Mouse (Mus musculus): Measurements from ENCODE around the gene Ctnnd2. TPM values are rescaled to one million over a fixed set of nuclear protein-coding genes. Genes with fewer than 3 reads are reported as not detected.

Ctnnd2 gene
- polyA plus RNA-seq, 1 experiment from 2014 or later: 61.2 TPM

DNA sequence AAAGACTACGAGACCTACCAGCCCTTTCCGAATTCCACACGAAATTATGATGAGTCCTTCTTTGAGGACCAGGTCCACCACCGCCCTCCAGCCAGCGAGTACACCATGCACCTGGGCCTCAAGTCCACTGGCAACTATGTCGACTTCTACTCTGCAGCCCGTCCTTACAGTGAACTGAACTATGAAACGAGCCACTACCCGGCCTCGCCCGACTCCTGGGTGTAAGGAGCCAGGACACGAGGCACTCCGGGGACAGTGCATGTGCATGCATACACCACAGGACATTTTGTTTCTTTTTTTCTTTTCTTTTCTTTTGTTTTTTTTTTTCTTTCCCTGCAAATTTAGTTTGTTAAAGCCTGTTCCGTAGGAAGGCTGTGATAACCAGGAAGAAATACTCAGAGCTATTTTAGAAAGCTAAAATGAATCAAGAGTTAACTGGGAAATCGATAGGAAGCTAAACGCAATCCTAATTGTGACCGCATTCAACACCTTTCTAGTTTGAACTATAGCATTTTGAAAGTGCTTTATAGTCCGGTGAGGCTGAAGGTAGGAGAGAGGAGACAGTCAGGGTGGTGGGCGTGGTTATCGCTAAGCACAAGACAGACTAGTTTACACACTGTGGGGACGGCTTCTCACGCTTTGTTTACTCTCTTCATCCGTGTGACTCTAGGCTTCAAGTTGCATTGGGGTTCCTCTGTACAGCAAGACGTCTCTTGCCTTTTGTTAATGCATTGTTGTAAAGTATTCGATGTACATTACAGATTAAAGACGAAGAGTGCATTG, 855.2 kb downstream of the Ctnnd2 start:
- WGBS: 92% methylated on average over 26 of the region's 26 CpGs
- no peak overlapping the region for H3K27ac ChIP-seq (replicated peaks; ENCODE audit: low read depth, low read length)
- H3K4me3 ChIP-seq (replicated peaks; ENCODE audit: low read depth, low read length): no peak overlapping the region
- peaks cover 11% of the 10 kb centered on the region for H3K36me3 ChIP-seq (ENCODE audit: control insufficient read depth, insufficient read depth, low read length)
- no peaks in the 10 kb centered on the region for H3K4me1 ChIP-seq (ENCODE audit: control insufficient read depth, insufficient read depth, low read length)
- H3K9me3 ChIP-seq (ENCODE audit: control insufficient read depth, low read length): no peaks in the 10 kb centered on the region
- ATAC-seq (ENCODE audit: low FRiP score, low TSS enrichment) (no peak), DNase-seq (no peak)
- no peaks in the 10 kb centered on the region for H3K27me3 ChIP-seq (ENCODE audit: control insufficient read depth, insufficient read depth, low read length)
- H3K4me2 ChIP-seq (ENCODE audit: low read length): no peak overlapping the region
- no peak overlapping the region for H3K9ac ChIP-seq (replicated peaks; ENCODE audit: low read length)

DNA sequence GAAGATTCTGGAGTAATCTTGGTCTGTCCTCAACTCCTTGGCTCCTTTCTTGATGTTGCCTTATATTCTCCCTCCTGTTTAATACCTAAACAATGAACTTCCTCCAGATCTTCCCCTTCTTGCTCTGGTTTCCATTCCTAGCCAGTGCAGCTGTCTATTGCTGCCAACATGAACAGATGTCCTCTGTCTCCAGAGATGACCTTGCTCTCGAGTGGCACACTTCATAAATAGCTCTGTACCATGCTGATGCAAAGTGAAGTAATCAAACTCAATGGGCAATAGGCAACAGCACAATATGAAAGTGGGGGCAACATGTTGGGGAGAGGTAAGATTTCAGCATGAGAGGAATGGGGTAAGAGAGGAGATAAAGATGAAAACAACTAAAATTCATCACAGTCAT, 872.6 kb downstream of the Ctnnd2 start:
- Histone ChIP-seq H3K9ac (replicated peaks; ENCODE audit: low read length) (no peak overlapping the region), H3K27me3 (ENCODE audit: control insufficient read depth, insufficient read depth, low read length) (no peaks in the 10 kb centered on the region), H3K36me3 (ENCODE audit: control insufficient read depth, insufficient read depth, low read length) (no peaks in the 10 kb centered on the region), H3K4me3 (replicated peaks; ENCODE audit: low read depth, low read length) (no peak overlapping the region), H3K9me3 (ENCODE audit: control insufficient read depth, low read length) (no peaks in the 10 kb centered on the region), H3K4me2 (ENCODE audit: low read length) (no peak overlapping the region), H3K4me1 (ENCODE audit: control insufficient read depth, insufficient read depth, low read length) (no peaks in the 10 kb centered on the region), H3K27ac (replicated peaks; ENCODE audit: low read depth, low read length) (no peak overlapping the region)
- DNase-seq (no peak), ATAC-seq (ENCODE audit: low FRiP score, low TSS enrichment) (no peak)
- 69% methylated on average over 1 of the region's 1 CpGs for WGBS

DNA sequence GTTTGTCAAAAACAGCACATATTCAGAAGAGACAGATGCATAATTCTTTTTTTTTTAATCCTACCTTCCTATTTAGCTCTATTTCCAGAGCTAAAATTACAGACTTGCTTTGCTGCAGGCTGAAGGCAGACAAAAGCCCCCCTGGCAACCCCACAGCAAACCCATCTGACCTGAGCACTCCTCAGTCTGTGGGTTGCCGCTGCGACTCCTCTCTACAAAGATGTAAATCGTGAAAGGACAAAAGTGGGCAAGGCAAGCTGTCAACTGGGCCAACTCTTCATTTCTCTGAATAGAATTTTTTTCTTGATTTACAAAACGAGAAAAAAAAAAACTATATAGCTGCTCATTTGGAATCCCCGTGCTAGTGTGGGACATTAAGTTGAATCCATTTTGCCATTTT, 879.1 kb downstream of the Ctnnd2 start:
- WGBS: 59% methylated on average over 5 of the region's 5 CpGs
- Histone ChIP-seq H3K4me1 (ENCODE audit: control insufficient read depth, insufficient read depth, low read length) (no peaks in the 10 kb centered on the region; the same call in 1 of the 2 replicates), H3K27me3 (ENCODE audit: control insufficient read depth, insufficient read depth, low read length) (no peaks in the 10 kb centered on the region), H3K9ac (replicated peaks; ENCODE audit: low read length) (no peak overlapping the region), H3K4me3 (replicated peaks; ENCODE audit: low read depth, low read length) (no peak overlapping the region), H3K36me3 (ENCODE audit: control insufficient read depth, insufficient read depth, low read length) (no peaks in the 10 kb centered on the region), H3K9me3 (ENCODE audit: control insufficient read depth, low read length) (no peaks in the 10 kb centered on the region), H3K4me2 (ENCODE audit: low read length) (no peak overlapping the region), H3K27ac (replicated peaks; ENCODE audit: low read depth, low read length) (no peak overlapping the region)
- DNase-seq (no peak), ATAC-seq (ENCODE audit: low FRiP score, low TSS enrichment) (no peak)

DNA sequence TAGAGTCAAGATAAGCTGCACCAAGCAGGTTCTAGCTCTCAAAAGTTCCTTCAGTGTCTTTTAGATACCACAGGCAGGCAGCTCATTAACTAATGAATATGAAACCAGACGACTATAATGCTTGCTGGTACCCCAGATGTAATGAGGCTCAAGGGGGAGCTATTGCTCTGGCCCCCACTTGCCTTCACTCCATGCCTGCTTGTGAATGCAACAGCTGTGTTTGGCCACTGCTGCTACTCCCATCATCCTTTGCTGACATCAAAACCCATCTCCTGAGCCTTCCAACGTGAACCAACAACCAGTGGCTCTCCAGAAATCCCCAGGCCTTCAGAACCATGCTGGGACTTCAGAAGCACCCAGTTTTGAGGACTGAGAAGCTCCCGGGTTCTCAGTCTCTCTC, 883.8 kb downstream of the Ctnnd2 start:
- H3K27ac ChIP-seq (replicated peaks; ENCODE audit: low read depth, low read length): no peak overlapping the region
- no peak for DNase-seq
- H3K36me3 ChIP-seq (ENCODE audit: control insufficient read depth, insufficient read depth, low read length): no peaks in the 10 kb centered on the region
- H3K4me2 ChIP-seq (ENCODE audit: low read length): no peak overlapping the region
- H3K9me3 ChIP-seq (ENCODE audit: control insufficient read depth, low read length): no peaks in the 10 kb centered on the region
- no peaks in the 10 kb centered on the region for H3K27me3 ChIP-seq (ENCODE audit: control insufficient read depth, insufficient read depth, low read length)
- H3K4me1 ChIP-seq (ENCODE audit: control insufficient read depth, insufficient read depth, low read length): no peaks in the 10 kb centered on the region; the same call in 1 of the 2 replicates
- H3K9ac ChIP-seq (replicated peaks; ENCODE audit: low read length): no peak overlapping the region
- 55% methylated on average over 3 of the region's 3 CpGs for WGBS
- H3K4me3 ChIP-seq (replicated peaks; ENCODE audit: low read depth, low read length): no peak overlapping the region
- no peak for ATAC-seq (ENCODE audit: low FRiP score, low TSS enrichment)

DNA sequence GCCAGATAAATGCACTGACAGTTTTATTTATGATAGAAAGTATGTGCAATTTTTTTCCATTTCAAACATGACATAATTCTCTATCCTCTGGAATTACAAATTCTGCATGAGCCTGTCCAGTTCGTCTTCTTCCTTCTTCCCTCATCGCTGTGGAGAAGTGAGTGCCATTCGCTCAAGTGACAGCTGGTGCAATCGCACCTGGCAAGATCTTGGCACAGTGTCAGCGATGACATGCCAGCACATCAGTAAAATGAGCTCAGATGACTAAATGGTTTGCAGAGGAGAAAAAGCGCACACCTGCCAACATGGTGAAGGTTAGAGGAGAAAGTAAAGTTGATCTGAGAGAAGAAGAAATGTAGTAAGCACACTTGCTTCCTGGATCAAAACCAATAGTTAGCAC, 885.9 kb downstream of the Ctnnd2 start:
- H3K27ac ChIP-seq (replicated peaks; ENCODE audit: low read depth, low read length): no peak overlapping the region
- no peak overlapping the region for H3K9ac ChIP-seq (replicated peaks; ENCODE audit: low read length)
- no peaks in the 10 kb centered on the region for H3K36me3 ChIP-seq (ENCODE audit: control insufficient read depth, insufficient read depth, low read length)
- no peak overlapping the region for H3K4me3 ChIP-seq (replicated peaks; ENCODE audit: low read depth, low read length)
- H3K27me3 ChIP-seq (ENCODE audit: control insufficient read depth, insufficient read depth, low read length): no peaks in the 10 kb centered on the region
- H3K4me1 ChIP-seq (ENCODE audit: control insufficient read depth, insufficient read depth, low read length): no peaks in the 10 kb centered on the region
- ATAC-seq (ENCODE audit: low FRiP score, low TSS enrichment): no peak
- H3K9me3 ChIP-seq (ENCODE audit: control insufficient read depth, low read length): no peaks in the 10 kb centered on the region
- H3K4me2 ChIP-seq (ENCODE audit: low read length): no peak overlapping the region
- 87% methylated on average over 6 of the region's 6 CpGs for WGBS
- DNase-seq: peak; percentile 2

DNA sequence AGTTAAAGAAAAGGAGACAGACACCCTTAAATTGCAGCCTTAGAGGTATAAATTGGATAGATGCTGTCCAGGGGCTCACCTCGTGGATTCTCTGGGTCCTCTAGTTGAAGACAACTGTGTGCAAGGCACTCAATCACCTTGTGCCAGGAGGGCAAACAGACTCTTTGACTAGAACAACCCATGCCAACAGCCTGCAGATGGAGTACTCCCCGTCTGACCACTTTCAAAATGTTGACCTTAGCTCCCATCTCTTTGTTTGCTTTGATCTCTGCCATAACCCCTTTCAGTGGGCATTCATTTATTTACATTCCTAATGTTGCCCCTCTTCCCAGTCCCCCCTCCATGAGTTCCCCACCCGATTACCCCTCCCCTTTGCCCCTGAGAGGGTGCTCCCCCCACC, 891.3 kb downstream of the Ctnnd2 start:
- Histone ChIP-seq H3K4me3 (replicated peaks; ENCODE audit: low read depth, low read length) (no peak overlapping the region), H3K36me3 (ENCODE audit: control insufficient read depth, insufficient read depth, low read length) (no peaks in the 10 kb centered on the region), H3K4me2 (ENCODE audit: low read length) (no peak overlapping the region), H3K27me3 (ENCODE audit: control insufficient read depth, insufficient read depth, low read length) (no peaks in the 10 kb centered on the region), H3K4me1 (ENCODE audit: control insufficient read depth, insufficient read depth, low read length) (no peaks in the 10 kb centered on the region), H3K9me3 (ENCODE audit: control insufficient read depth, low read length) (no peaks in the 10 kb centered on the region), H3K9ac (replicated peaks; ENCODE audit: low read length) (no peak overlapping the region), H3K27ac (replicated peaks; ENCODE audit: low read depth, low read length) (no peak overlapping the region)
- DNase-seq (no peak), ATAC-seq (ENCODE audit: low FRiP score, low TSS enrichment) (no peak)
- 66% methylated on average over 3 of the region's 3 CpGs for WGBS

DNA sequence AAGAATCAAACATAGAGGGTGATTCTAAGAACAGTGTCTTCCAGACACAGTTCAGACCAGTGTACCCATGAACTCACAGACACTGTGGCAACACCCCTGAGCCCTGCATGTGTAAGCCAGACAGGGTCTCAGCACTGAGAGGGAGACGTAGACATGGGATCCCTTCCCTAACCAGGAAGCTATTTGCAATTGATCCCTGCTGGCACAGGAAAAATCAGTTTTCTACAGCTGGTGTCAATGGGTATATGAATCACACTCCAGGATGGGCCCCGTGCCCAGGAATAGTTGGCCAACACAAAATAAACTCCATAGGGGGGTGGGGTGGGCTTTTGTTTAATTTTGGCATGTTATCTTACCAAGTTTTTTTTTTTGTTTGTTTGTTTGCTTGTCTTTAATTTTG, 895.7 kb downstream of the Ctnnd2 start:
- Histone ChIP-seq H3K9me3 (ENCODE audit: control insufficient read depth, low read length) (no peaks in the 10 kb centered on the region), H3K27ac (replicated peaks; ENCODE audit: low read depth, low read length) (no peak overlapping the region), H3K36me3 (ENCODE audit: control insufficient read depth, insufficient read depth, low read length) (no peaks in the 10 kb centered on the region), H3K9ac (replicated peaks; ENCODE audit: low read length) (no peak overlapping the region), H3K27me3 (ENCODE audit: control insufficient read depth, insufficient read depth, low read length) (no peaks in the 10 kb centered on the region), H3K4me3 (replicated peaks; ENCODE audit: low read depth, low read length) (no peak overlapping the region), H3K4me2 (ENCODE audit: low read length) (no peak overlapping the region), H3K4me1 (ENCODE audit: control insufficient read depth, insufficient read depth, low read length) (no peaks in the 10 kb centered on the region)
- ATAC-seq (ENCODE audit: low FRiP score, low TSS enrichment) (no peak), DNase-seq (peak; percentile 41)
- 77% methylated on average over 2 of the region's 2 CpGs for WGBS

DNA sequence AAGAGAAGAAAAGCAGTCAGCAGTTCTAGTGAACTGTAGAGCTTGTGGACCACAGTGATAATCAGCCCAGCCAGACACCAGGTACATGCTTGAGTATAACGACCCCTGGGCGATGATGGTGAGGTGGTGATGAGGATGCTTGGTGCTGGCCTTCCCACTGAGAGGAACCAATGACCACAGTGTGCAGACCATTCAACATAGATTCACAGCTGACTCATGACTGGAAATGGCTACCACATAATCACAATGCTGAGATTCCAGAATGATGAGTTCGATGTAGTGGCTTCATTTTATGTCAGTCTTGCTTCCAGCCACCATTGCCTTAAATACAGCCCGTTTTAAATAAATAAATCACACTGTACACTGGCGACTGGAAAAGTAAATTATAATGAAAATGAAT, 897.9 kb downstream of the Ctnnd2 start:
- H3K27me3 ChIP-seq (ENCODE audit: control insufficient read depth, insufficient read depth, low read length): no peaks in the 10 kb centered on the region
- no peak for ATAC-seq (ENCODE audit: low FRiP score, low TSS enrichment)
- H3K9me3 ChIP-seq (ENCODE audit: control insufficient read depth, low read length): no peaks in the 10 kb centered on the region
- no peak for DNase-seq
- no peak overlapping the region for H3K4me2 ChIP-seq (ENCODE audit: low read length)
- H3K4me1 ChIP-seq (ENCODE audit: control insufficient read depth, insufficient read depth, low read length): no peaks in the 10 kb centered on the region
- H3K36me3 ChIP-seq (ENCODE audit: control insufficient read depth, insufficient read depth, low read length): no peaks in the 10 kb centered on the region
- H3K4me3 ChIP-seq (replicated peaks; ENCODE audit: low read depth, low read length): no peak overlapping the region
- no peak overlapping the region for H3K27ac ChIP-seq (replicated peaks; ENCODE audit: low read depth, low read length)
- no peak overlapping the region for H3K9ac ChIP-seq (replicated peaks; ENCODE audit: low read length)
- 91% methylated on average over 5 of the region's 5 CpGs for WGBS
